Mouse (Mus musculus) CH12.LX (cell line): Measurements from ENCODE around the gene Fermt2.

Experiments used
- CTCF ChIP-seq, 2 experiments: IDR thresholded peaks in 1 of 2; conservative IDR thresholded peaks in 1 of 2; 2 replicates each; pipeline ENCODE4 v1.5.1; 2011 to 2012; ENCODE audit warnings: low read depth in 2 of 2, low read length in 2 of 2, improper control_type of control experiment in 1 of 2, inconsistent platforms in 1 of 2, mild to moderate bottlenecking in 1 of 2, moderate library complexity in 1 of 2
- EP300 ChIP-seq: IDR thresholded peaks from 2 replicates; pipeline ENCODE4 v1.6.1; 2011; ENCODE audit warnings: low read length, improper control_type of control experiment
- HCFC1 ChIP-seq: IDR thresholded peaks from 2 replicates; pipeline ENCODE4 v1.6.1; 2012; ENCODE audit warnings: low read depth, mild to moderate bottlenecking, inconsistent platforms, low read length, improper control_type of control experiment
- KAT2A ChIP-seq: IDR thresholded peaks from 2 replicates; pipeline ENCODE4 v1.6.1; 2012; ENCODE audit warnings: low read length, improper control_type of control experiment, inconsistent platforms; ENCODE audit not compliant: insufficient replicate concordance
- USF1 ChIP-seq: IDR thresholded peaks from 2 replicates; pipeline ENCODE4 v1.6.1; 2014; ENCODE audit warnings: low read depth, mild to moderate bottlenecking, inconsistent platforms, low read length, improper control_type of control experiment
- ZMIZ1 ChIP-seq: IDR thresholded peaks from 2 replicates; pipeline ENCODE4 v1.6.1; 2012; ENCODE audit warnings: low read depth, mild to moderate bottlenecking, inconsistent platforms, low read length, improper control_type of control experiment

DNA sequence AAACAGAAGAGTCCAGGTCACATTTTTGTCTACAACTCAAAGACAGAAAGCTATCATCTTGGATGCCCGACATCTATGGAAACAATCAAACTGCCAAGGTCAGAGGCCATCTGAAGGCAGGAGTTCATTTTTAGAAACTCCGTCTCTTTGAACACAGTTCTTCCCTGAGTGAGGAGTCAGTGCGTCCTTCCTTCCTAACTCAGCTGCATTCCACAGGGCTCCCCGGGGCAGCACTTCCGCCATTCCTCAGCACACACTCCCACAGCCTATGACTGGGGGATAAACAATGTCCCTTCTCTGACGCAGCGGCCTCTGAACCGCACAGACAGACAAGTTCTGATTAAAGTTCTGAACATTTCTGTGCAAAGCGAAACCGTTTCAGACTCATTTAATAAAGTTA is 66.3 kb downstream of the Fermt2 start:
- TF ChIP-seq HCFC1 = no peak
- no peak for TF ChIP-seq KAT2A
- no peak for TF ChIP-seq CTCF (conservative IDR thresholded peaks at IDR 0.05 in 1 of 2, IDR thresholded peaks at IDR 0.05 in 1 of 2; ENCODE audit: low read depth in 2 of 2, low read length in 2 of 2)
- TF ChIP-seq ZMIZ1 = no peak
- TF ChIP-seq EP300 = no peak
- TF ChIP-seq USF1 = no peak
